Mouse (Mus musculus): ENCODE data around the gene Cpne2. TPM values are rescaled to one million over a fixed set of nuclear protein-coding genes. Genes with fewer than 3 reads are reported as not detected.

Cpne2 gene
- total RNA-seq (2021): 10 to 100 TPM; 14.7 to 18.5 TPM
- long read RNA-seq, experiment 1, transcript Cpne2-201 (16 exons, 2,342 nt): major isoform, 6 of 7 reads
- long read RNA-seq, experiment 1, partial matches to known transcripts: 0 of 7 reads
- long read RNA-seq, experiment 1, other reads (novel, unspliced or antisense): 0 of 7 reads
- long read RNA-seq, experiment 2, partial matches to known transcripts: 3 of 8 reads
- long read RNA-seq, experiment 2, other reads (novel, unspliced or antisense): 0 of 8 reads

DNA sequence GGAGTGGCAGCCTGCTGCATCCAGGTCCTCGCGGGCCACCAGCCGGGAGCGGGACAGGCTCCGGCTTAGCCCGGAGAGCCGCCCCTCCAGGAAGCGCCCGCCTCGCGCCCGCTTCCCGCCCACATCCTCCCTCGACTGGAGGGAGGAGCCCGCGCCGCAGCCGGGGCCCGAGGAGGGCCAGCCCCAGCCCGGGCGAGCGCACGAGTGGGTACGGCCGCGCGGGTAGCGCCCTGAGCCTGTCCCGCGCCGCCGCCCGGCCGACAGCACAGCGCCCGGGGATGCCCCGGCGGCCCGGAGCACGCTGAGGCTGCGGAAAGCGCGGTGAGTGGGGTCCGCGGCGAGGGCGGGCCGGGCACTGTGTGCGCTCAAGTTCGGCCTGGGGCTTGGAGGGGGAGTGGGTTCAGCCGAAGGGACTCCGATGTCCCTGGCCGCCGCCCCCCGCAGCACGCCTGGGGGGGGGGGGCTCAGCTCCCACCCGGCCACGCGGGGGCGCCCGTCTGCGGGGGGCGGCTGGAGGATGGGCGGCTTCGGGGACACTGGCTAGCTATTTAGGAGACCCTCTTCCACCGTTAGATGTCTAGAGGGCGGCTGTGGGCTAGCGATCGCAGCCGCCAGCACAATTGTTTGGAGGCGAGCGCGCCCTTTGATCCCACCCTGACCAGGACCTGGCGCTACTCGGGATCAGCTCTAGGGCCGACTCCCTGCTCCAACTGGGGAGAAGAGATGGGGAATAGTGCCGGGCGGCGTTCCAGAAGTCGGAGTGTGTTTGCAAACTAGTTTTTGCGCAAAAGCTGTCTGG is at the start of gene Cpne2:
Cpne2 (plus strand) TSS at position 118 of the 799 bp plus-strand sequence.
- peak; percentile 76 to 81 for DNase-seq (ENCODE audit: low spot score in 2 of 2)

DNA sequence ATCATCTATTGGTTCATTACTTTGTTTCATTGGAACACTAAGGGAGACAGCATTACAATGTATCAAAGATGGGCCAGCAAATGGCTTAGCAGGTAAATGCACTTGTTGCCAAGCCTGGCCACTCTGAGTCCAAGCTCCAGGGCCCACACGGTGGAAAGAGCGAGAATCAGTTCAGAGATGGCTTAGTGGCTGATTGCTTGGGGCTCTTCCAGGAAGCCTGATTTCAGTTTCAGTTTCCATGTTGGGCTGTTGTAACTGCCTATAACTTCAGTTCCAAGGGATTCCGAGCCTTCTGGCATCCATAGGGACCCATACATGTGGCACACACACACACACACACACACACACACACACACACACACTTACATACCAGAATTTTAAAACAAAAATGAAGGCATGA is 47.5 kb upstream of the Cpne2 start:
- no peak for DNase-seq (ENCODE audit: low spot score in 2 of 2)

DNA sequence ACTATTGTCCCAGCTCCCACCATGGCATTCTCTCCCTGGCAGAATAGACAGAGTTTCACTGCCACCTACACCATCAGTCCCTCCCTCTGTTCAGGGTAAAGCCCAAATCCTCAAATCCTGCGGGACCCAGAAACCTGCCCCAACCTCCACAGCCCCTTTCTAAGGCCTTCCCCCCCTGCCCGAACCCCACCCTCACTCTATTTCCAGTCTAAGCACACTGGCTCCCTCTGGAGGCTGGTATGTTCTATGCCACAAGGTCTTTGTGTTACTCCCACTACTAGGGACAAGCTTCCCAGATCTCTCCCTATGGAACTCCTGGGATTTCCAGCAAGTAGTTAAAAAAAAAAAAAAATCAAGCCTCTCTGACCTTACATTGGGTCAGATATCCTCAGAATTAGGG is 46.9 kb upstream of the Cpne2 start:
- DNase-seq (ENCODE audit: low spot score in 2 of 2): peak; percentile 47 to 58

DNA sequence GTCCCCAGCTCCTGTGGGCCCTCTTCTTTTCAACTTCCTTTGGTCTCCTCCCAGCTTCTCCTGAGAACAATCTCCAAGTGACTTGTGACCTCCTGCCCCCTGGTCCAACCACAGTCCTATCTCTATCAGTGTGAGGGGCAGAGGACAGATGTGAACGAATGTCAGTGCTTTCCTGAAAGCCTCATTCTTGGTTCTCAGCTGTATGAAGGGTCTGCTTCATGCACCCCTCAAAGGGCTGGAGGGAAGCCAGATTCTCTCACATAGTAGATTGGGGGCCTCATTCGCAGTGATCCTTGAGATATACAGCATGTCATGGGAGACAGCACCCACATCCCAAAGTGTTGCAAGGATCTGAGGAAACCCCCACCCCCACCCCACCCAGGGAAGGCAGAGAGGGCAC is 44.8 kb upstream of the Cpne2 start:
- no peak for DNase-seq (ENCODE audit: low spot score in 2 of 2)

DNA sequence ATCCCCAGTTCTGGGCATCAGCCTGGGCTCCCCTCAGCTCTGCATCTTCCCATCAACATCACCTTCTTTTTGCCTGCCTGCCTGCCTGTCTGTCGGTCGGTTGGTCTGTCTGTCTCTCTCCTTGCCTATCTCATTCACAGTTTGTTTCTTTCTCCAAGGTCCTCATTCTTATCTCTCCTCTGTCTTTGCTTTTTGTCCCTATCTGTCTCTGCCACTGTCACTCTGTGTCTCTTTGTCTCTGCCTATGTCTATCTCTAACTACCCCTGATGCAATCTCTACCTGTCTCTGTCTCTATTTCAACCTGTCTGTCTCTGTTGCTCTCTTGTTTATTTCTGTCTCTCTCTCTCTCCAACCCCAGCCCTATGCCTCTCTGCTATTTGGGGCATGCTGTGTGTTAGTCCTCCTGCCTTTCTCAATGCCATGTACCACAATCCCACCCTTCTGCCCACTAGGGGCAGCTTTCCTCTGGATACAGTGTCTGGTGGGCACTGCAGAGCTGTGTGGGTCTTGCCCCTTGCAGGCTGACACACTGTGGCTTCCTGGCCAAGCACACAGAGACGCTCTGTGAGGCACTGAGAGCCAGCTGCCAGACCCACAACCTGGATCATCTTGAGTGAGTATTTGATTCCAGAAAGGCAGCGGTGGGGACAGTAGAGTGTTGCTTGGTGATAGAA is 42.8 kb upstream of the Cpne2 start:
- no peak for DNase-seq (ENCODE audit: low spot score in 2 of 2)

DNA sequence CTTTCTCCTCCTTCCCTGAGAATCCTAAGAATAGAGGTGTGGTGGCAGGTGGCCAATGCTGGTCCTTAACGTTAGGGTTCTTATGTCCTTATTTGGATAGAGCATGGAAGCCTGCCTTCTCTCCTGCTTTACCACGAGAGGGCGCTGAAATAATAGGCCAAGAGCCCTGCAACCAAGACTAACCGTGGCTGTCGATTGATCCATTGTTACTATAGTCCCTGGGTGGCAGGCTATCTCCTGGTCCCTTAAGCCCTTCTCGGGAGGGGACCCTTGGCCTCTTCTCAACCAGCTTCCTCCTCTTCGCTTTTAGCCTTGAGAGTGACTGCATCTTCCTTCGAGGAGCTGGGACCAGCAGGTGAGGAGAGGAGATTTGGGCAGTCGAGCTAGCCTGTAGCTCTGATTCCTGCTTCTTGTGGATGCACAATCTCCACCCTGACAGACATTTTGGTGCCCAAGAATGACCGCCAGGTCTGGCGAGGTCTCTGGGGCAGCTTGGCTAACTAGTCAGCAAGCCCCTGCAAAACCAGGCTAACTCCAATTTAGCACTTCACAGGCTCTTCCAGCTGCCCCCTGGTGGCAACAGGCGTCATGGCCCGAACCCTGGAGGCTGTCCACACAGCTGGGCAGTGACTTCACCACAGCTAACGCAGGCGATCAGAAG is 40.6 kb upstream of the Cpne2 start:
- peak; percentile 75 to 81 for DNase-seq (ENCODE audit: low spot score in 2 of 2)

DNA sequence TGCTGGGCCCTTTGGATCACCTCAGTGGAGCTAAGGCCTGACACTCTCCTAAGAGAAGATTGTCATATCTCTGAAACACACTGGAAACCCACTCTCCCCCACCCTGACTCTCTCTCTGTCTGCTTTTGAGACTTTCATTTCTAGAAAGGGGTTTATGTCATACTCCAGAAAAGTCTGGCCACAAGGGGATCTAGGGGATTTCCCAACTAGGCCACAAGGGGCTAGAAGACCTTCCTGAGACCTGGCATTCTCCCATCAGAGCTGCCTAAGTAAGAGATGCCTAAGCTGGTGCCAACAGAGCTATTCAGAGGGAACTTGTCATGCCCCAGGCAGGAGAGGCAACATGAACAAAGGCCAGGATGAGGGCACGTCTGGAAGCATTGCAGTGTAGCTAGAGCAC is 39.5 kb upstream of the Cpne2 start:
- DNase-seq (ENCODE audit: low spot score in 2 of 2): no peak

DNA sequence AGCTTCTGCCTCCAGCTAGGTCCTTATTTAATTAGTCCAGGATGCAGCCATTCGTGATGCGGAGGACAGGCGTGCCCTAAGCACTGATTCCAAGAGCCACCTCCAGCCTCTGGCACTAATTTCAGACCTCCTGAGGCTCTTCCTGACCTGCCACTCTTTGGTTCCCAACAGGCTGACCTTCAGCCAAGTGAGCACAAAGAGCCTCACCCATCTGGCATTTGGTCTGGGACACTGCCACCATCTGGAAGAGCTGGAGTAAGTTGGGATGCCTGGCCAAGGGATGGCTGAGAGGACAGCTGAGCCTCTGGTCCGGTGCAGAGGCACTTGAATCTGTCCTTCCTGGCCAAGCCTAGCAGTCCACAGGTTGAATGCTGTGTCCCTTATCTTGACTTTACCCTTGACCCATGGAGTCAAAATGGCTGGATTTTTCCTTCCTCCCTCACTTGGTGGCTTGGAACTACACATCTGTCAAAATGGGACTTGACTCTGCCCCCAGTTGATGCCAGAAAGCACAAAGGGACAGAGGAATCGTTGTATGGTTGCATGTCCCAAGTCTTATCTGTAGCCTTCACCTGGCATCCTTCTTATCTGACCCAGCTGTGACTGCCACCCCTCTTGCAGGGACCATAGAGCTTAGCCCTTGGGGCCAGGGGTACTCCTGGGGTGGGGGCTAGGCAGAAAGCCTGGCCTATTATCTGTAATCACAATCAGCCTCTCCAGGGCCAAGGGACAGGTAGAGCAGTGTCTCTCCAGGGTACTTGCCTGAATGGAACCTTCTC is 17.2 kb upstream of the Cpne2 start:
- DNase-seq (ENCODE audit: low spot score in 2 of 2): no peak

DNA sequence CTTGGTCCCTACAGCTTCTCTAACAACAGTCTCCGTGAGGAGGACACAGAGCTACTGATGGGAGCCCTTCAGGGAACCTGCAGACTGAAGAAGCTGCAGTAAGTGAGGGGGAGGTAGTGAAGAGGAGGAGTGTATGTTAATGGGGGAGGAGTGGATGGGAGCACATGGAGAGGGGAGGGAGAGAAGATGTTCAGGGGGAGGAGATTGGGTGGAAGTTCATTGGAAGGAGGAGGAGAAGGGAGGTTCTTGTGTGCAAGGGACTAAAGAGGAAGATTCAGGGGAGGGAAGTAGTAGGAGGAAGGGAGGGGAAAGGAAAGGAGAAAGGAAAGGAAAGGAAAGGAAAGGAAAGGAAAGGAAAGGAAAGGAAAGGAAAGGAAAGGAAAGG is 16.6 kb upstream of the Cpne2 start:
- no peak for DNase-seq (ENCODE audit: low spot score in 2 of 2)

DNA sequence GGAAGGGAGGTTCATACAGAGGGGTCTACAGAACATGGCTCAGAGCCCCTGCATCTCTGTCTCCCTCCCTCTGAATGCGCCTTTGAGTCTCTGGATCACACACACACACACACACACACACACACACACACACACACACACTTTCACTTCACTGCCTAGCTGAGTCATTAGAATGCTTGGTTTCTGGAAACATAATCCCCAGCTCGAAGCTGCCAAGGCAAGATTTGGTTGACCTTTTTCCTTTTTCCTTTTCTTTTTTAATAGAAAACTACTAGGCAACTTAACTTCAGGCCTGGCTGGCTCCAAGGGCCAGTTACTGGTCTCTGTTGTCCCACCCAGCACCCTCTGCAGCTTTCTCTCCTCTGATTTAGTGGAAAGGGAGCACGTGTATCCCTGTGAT is 16.0 kb upstream of the Cpne2 start:
- DNase-seq (ENCODE audit: low spot score in 2 of 2): no peak

DNA sequence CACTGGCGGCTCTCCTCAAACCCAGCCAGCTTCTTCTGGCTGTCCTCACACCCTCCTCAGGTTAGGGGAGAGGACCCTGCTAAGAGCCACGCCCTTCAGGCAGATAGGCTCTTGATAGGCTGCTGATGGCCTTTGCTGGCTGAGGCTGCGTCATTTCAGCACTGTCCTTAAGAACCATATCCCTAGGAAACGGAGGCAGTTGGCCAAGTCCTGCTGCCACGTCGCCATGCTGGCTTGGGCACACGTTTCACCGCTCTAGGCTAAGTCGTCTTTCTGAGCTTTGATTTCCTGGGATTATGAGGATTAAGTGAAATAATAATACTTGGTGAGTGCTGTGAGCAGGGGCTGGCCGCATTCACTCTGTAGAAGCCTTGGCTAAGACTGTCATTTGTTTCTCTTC is 14.5 kb upstream of the Cpne2 start:
- no peak for DNase-seq (ENCODE audit: low spot score in 2 of 2)

DNA sequence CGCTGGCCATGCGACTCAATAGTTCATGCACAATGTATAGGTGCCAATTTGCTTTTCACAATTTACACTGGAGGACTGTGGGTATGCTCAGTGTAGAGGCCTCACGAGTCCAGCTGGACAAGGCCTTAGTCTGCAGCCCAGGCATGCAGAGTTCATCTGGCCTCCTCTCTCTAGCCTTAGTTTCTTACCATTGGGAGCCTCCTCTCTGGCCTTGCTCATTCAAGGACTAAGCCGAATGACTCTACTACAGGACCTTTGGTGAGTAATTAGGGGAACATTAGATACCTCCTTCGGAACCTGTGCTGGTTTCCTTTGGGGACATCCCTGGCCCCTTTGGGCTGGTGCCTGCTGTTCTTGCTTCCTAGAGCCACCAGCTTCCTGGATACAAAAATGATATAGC is 13.8 kb upstream of the Cpne2 start:
- DNase-seq (ENCODE audit: low spot score in 2 of 2): no peak

DNA sequence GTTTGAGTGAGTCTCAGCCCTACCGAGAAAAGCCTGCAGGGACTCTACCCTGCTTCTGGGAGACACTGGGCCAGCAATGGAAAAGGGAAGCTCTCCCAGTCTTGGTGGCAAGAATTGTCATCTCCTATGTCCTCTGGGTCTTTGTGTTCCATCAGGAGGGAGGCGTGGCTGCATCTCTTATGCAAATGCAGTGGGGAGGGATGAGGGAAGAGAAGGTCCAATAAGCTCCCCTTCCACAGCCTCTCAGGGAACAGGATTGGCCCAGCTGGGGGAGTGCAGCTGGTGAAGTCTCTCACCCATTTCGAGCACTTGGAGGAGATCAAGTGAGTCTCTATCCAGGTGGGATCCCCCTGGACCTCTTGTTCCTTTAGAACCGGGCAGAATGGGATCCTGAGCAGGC is 11.3 kb upstream of the Cpne2 start:
- no peak for DNase-seq (ENCODE audit: low spot score in 2 of 2)

DNA sequence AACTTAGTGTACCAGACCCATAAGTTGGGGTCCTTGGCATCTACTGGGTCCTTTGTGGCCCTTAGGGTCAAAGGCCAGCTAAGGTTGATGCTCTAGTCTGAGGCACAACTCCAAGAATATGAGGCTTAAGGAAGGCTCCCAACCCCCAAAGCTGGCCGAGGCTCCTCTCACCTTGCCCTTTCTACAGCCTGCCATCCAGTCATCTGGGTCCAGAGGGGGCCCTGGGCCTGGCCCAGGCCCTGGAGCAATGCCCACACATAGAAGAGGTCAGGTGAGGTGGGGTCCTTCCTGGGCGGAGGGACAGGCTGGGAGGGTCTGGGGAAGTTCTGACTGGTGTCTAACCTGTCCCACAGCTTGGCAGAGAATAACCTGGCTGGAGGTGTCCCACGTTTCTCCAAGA is 10.3 kb upstream of the Cpne2 start:
- DNase-seq (ENCODE audit: low spot score in 2 of 2): no peak

DNA sequence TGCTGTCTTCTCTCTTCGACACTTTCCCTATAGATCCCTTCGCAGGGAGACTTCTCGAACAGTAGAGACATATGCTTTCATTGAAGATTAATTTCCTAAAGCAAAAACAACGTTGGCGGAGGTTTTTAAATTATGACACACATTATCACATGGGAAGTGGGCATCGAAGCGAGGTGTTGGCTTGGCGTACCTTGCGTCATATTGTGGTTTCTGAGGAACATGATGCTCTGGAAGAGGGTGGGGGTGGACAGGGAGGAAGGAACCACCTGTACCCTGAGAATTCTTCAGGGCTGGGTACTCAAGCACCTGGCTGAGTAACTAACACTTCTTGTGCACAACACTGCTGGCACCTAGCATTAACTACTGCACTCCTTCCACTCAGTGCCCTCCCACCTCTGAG is 8.2 kb upstream of the Cpne2 start:
- DNase-seq (ENCODE audit: low spot score in 2 of 2): no peak

DNA sequence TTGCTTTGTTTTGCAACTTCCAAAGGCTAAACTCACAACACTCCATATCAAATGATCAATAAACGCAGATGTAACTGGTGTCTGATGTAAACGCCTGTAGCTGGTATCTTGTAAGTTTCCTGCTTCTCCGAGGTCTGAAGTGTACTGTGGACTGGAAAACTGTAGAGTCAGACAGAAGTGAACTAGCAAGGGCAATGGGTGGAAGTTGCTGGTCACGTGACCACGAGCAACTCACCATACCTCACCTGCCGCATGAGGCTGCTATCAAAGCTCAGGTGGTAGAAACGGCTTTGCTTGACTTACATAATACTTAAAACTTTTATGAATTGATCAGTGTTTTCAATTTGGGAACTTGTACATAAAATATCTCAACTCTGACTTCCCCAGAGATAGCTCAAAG is 5.6 kb upstream of the Cpne2 start:
- no peak for DNase-seq (ENCODE audit: low spot score in 2 of 2)

DNA sequence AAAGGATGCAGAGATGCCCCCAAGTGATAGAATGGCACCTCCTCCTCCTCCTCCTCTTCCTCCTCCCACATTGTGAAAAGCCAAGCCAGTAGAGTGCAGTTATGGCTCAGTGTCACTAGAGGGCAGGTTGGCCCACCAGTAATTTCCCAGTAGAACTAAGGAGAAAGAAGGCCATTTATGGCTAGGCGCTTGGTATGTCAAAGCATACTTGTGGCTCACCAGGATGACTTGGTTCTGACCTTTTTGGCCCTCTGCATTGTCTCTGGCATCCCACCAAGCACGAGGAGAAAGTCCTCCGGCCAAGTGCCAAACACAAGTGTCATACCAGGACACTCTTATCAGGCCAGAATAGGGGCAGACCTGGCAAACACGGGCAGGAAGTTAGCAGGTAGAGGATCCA is 4.5 kb upstream of the Cpne2 start:
- DNase-seq (ENCODE audit: low spot score in 2 of 2): peak; percentile 49 to 57

DNA sequence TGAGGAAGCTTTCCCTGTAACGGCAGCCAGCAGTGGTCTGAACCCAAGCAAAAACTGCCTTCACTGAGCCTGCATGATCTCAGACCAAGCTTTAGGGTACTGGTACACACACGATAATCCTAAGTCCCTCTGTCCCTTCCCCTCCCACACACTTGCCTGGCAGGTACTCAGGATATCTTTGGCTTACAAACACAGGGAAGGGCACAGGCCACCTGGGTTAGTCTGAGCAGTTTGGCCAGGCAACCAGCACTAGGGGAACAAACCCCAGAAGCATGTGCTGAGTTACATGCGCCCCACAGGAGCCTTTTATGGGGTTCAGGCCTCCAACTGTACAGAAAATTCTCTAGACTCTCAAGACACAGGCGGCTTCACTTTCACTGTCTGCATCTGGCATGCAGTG is 2.9 kb upstream of the Cpne2 start:
- DNase-seq (ENCODE audit: low spot score in 2 of 2): no peak

DNA sequence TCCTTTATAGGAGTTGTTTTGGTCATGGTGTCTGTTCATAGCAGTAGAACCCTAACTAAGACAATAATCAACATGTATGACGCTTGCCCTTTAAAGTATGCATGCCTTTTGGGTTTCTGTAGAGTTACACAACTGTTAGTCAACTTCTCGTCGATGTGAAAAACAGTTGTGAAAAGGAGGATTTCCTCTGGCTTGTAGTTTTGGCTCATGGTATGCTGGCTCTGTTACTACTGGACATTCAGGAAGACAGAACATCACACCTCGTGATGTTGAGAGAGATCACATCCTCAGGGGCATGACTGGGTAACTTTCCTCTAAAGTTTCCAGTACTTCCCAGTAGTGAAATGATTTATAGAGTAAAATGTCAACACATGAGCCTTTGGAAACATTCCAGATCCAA is 2.1 kb upstream of the Cpne2 start:
- DNase-seq (ENCODE audit: low spot score in 2 of 2): no peak

DNA sequence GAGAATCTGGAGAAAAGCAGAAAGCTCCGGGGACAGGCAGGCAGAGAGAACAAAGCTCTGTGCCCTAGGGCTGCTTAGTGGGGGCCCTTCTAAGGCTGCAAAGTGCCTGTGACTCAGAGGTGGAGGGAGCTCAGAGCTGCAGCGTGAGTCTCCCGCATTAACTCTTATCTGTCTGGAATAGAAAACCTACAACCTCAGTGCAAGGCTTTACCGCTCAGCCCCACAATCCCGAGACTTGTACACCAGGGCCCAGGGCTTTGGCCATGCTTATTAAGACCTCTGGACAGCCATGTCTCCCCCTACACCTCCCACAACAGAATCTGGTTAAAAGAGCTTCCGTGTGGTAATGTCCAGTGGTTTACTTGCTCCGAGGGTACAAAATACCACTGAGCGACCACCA is 790 bp upstream of the Cpne2 start:
- peak in 1 of 2 experiments; percentile 18 for DNase-seq (ENCODE audit: low spot score in 2 of 2)

DNA sequence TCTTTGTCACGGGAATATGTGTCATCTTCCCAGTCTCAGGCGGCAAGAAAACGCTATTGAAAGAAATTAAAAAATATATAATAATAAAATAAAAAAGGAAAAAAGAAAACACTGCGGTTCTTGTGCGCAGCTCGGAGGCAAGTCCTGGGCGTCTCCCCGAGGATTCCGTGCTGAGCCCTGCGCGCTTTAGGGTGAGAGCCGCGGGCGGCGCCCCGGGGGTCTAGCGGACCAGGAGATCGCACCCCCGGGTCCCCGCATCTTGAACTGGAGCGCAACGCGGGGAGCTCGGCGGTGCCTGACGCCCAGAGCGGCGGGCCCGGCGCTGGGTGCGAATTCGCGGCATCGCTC is 291 bp upstream of the Cpne2 start:
- DNase-seq (ENCODE audit: low spot score in 2 of 2): no peak
